Mouse (Mus musculus) ES-Bruce4 (cell line): ENCODE data around the gene Abcg4. TPM values are rescaled to one million over a fixed set of nuclear protein-coding genes. Genes with fewer than 3 reads are reported as not detected.
"Not testable (repeated sequence)": the region's sequence is repeated elsewhere in the genome, so short reads cannot be mapped to it uniquely, and the experiment has no call there.

Source experiments
- H3K27ac ChIP-seq: 2 replicates; pipeline ENCODE4 v1.5.1; 2012; ENCODE audit warnings: low read length, inconsistent platforms; ENCODE audit not compliant: insufficient read depth
- H3K27me3 ChIP-seq: 2 replicates; pipeline ENCODE4 v1.6.1; 2012; ENCODE audit warnings: mild to moderate bottlenecking, low read length, inconsistent platforms; ENCODE audit not compliant: control insufficient read depth, poor library complexity, insufficient read depth, severe bottlenecking
- H3K36me3 ChIP-seq: 2 replicates; pipeline ENCODE4 v1.6.1; 2012; ENCODE audit warnings: inconsistent platforms, mild to moderate bottlenecking, low read length, moderate library complexity; ENCODE audit not compliant: control insufficient read depth, poor library complexity, insufficient read depth, severe bottlenecking
- H3K4me1 ChIP-seq: one replicate; pipeline ENCODE4 v1.8.1; 2011; ENCODE audit warnings: low read length; ENCODE audit not compliant: control insufficient read depth, insufficient read depth
- H3K4me3 ChIP-seq: 2 replicates; pipeline ENCODE4 v1.5.1; 2011; ENCODE audit warnings: low read depth, mild to moderate bottlenecking, low read length
- H3K9ac ChIP-seq: 2 replicates; pipeline ENCODE4 v1.6.1; 2012; ENCODE audit warnings: low read depth, mild to moderate bottlenecking, inconsistent platforms; ENCODE audit not compliant: poor library complexity, severe bottlenecking
- H3K9me3 ChIP-seq: replicated peaks from 2 replicates; pipeline ENCODE4 v1.6.1; 2012; ENCODE audit warnings: mild to moderate bottlenecking, low read length, inconsistent platforms; ENCODE audit not compliant: control insufficient read depth, poor library complexity, insufficient read depth, severe bottlenecking
- CTCF ChIP-seq: IDR thresholded peaks from one replicate; pipeline ENCODE4 v1.8.1; 2011; ENCODE audit warnings: low read depth, low read length
- EP300 ChIP-seq: IDR thresholded peaks from 2 replicates; pipeline ENCODE4 v1.6.1; 2011; ENCODE audit warnings: low read depth, low read length; ENCODE audit not compliant: insufficient read depth
- POLR2A ChIP-seq: IDR thresholded peaks from one replicate; pipeline ENCODE4 v1.8.1; 2011; ENCODE audit warnings: low read length; ENCODE audit not compliant: insufficient read depth
- polyA plus RNA-seq: library from polyadenylated mRNA; stranded (reverse); fragments of >200 nt; gene quantifications from 2 replicates; pipeline ENCODE4 v1.2.4, GENCODE M21; 2011; ENCODE audit warnings: low read depth; ENCODE audit not compliant: missing spikeins, insufficient read depth, insufficient read length

Abcg4 gene
- 0.62 and 1.3 TPM in 2 replicates for polyA plus RNA-seq

GRCm38 (mm10) chr9:44288076-44288958 lies at the start of gene Abcg4:
Abcg4 (minus strand) TSS chr9:44288615.
- Histone ChIP-seq H3K9me3 (no peaks in the 10 kb centered on the region), H3K36me3 (peaks cover 6% of the 10 kb centered on the region), H3K27ac (no peak within 1 kb of the TSS), H3K4me1 (peaks cover 1% of the 10 kb centered on the region), H3K4me3 (peak within 1 kb of the TSS; percentile 71), H3K27me3 (peaks cover 3% of the 10 kb centered on the region), H3K9ac (peak within 1 kb of the TSS; percentile 28)
- no peak for TF ChIP-seq CTCF
- no peak for TF ChIP-seq POLR2A
- no peak for TF ChIP-seq EP300

GRCm38 (mm10) chr9:44337436-44338169 lies 49.2 kb upstream of the Abcg4 start:
- Histone ChIP-seq H3K9ac (peak overlapping the region; percentile 98), H3K4me1 (peaks cover 5% of the 10 kb centered on the region), H3K27ac (0 out of 2 replicates have a peak overlapping the region, but pooled peaks have one; percentile 12), H3K4me3 (peak overlapping the region; percentile 55), H3K27me3 (no peaks in the 10 kb centered on the region), H3K9me3 (no peaks in the 10 kb centered on the region), H3K36me3 (peaks cover 18% of the 10 kb centered on the region)
- TF ChIP-seq EP300 (no peak), CTCF (no peak), POLR2A (no peak)

GRCm38 (mm10) chr9:44336964-44337363 lies 48.5 kb upstream of the Abcg4 start:
- Histone ChIP-seq H3K27ac (0 out of 2 replicates have a peak overlapping the region, but pooled peaks have one; percentile 12), H3K27me3 (no peaks in the 10 kb centered on the region), H3K4me1 (peaks cover 5% of the 10 kb centered on the region), H3K36me3 (peaks cover 20% of the 10 kb centered on the region), H3K4me3 (peak overlapping the region; percentile 55), H3K9me3 (no peaks in the 10 kb centered on the region), H3K9ac (peak overlapping the region; percentile 98)
- no peak for TF ChIP-seq POLR2A
- no peak for TF ChIP-seq CTCF
- TF ChIP-seq EP300: no peak

GRCm38 (mm10) chr9:44336513-44336912 lies 48.1 kb upstream of the Abcg4 start:
- H3K9me3 ChIP-seq, H3K4me1 ChIP-seq, H3K27me3 ChIP-seq: not testable (repeated sequence)
- Histone ChIP-seq H3K4me3 (peak overlapping the region; percentile 55), H3K27ac (0 out of 2 replicates have a peak overlapping the region, but pooled peaks have one; percentile 12), H3K36me3 (peaks cover 21% of the 10 kb centered on the region), H3K9ac (peak overlapping the region; percentile 98)

- TF ChIP-seq CTCF (no peak), EP300 (no peak), POLR2A (no peak)
- Histone ChIP-seq H3K9ac (peak overlapping the region; percentile 98), H3K27me3 (no peaks in the 10 kb centered on the region), H3K36me3 (peaks cover 21% of the 10 kb centered on the region), H3K27ac (peak overlapping the region; percentile 54), H3K4me3 (peak overlapping the region; percentile 97), H3K9me3 (no peaks in the 10 kb centered on the region), H3K4me1 (peaks cover 5% of the 10 kb centered on the region)
Measured at GRCm38 (mm10) chr9:44336093-44336406, 47.6 kb upstream of the Abcg4 start.
